Mouse (Mus musculus) heart, adult 11 months (tissue): ENCODE measurements around the gene Gm21773.
"Not testable (repeated sequence)": the region's sequence is repeated elsewhere in the genome, so short reads cannot be mapped to it uniquely, and the experiment has no call there.

Source experiments
- DNase-seq: peaks from one replicate; pipeline ENCODE4 v3.0.0; 2022

Gm21773 gene

DNA sequence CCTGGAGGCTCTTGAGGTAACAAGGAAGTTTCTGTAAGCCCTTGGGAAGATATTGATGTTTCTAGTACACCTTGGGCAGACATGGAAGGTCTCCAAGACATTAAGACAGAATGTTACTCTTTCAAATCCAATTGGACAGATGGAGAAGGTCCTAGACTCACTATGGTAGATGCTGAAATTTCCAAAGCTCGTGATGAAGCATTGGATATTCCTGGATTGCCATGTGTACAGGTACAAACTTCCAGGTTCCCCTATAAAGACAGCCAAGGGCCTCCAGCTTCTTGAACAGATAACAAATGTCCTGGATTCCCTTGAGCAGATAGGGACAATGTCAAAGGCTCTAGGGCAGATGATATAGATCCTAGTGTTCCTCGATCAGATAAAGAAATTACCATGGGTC is at the start of gene Gm21773:
Gene Gm21773, minus strand, starts transcription at position 101 of the 400 bp plus-strand sequence.
- not testable (repeated sequence) for DNase-seq
